Mouse (Mus musculus) stomach, embryonic 14.5 days (tissue): Measurements from ENCODE around the gene Gsdme. TPM values are rescaled to one million over a fixed set of nuclear protein-coding genes. Genes with fewer than 3 reads are reported as not detected.

Experiments used
- ATAC-seq: fragments of 200-750 bp; cut with Nextera tagmentation; 2 replicates; pipeline ENCODE4 v1.8.0; 2017; ENCODE audit warnings: low read depth, moderate TSS enrichment; ENCODE audit not compliant: insufficient number of reproducible peaks, insufficient read depth, low FRiP score
- H3K27ac ChIP-seq: fragments of 300-500 bp; sonication (generic); 2 replicates; pipeline ENCODE4 v1.5.1; 2014; ENCODE audit warnings: mild to moderate bottlenecking, low read length, moderate library complexity, mixed read lengths
- H3K27me3 ChIP-seq: fragments of 300-500 bp; sonication (generic); 2 replicates; pipeline ENCODE4 v1.6.1; 2014; ENCODE audit warnings: low read length, control low read depth, mixed read lengths; ENCODE audit not compliant: control insufficient read depth, insufficient read depth
- H3K36me3 ChIP-seq: fragments of 300-500 bp; sonication (generic); 2 replicates; pipeline ENCODE4 v1.6.1; 2014; ENCODE audit warnings: mild to moderate bottlenecking, control low read depth, low read length, moderate library complexity, mixed read lengths; ENCODE audit not compliant: control insufficient read depth, insufficient read depth
- H3K4me1 ChIP-seq: fragments of 300-500 bp; sonication (generic); 2 replicates; pipeline ENCODE4 v1.6.1; 2014; ENCODE audit warnings: low read length, control low read depth, mixed read lengths; ENCODE audit not compliant: control insufficient read depth, insufficient read depth
- H3K4me2 ChIP-seq: fragments of 300-500 bp; sonication (generic); replicated peaks from 2 replicates; pipeline ENCODE4 v1.6.1; 2014; ENCODE audit warnings: low read depth, low read length, control low read depth
- H3K4me3 ChIP-seq: fragments of 300-500 bp; sonication (generic); 2 replicates; pipeline ENCODE4 v1.5.1; 2014; ENCODE audit warnings: low read depth, low read length, control low read depth
- H3K9ac ChIP-seq: fragments of 300-500 bp; sonication (generic); replicated peaks from 2 replicates; pipeline ENCODE4 v1.6.1; 2014; ENCODE audit warnings: low read depth, mild to moderate bottlenecking, control low read depth, low read length, moderate library complexity, mixed read lengths
- H3K9me3 ChIP-seq: fragments of 300-500 bp; sonication (generic); 2 replicates; pipeline ENCODE4 v1.6.1; 2016; ENCODE audit warnings: low read depth, low read length, control low read depth; ENCODE audit not compliant: control insufficient read depth
- WGBS: fragments of 180-500 bp; shearing (Covaris S2); extraction: QIAGEN DNeasy Blood & Tissue Kit; methylation state at CpG from one replicate; pipeline ENCODE4 v1.1.7; 2014; 5-methylcytosine and 5-hydroxymethylcytosine counted together
- polyA plus RNA-seq: library from polyadenylated mRNA; unstranded; fragments of >200 nt; fragmentation: Nextera tagmentation; extraction: Ambion mirVana; gene quantifications from 2 replicates; pipeline ENCODE4 v1.2.1, GENCODE M21; 2014

The Gsdme gene
- polyA plus RNA-seq, 1 experiment from 2014 or later, result 38.6 TPM

DNA sequence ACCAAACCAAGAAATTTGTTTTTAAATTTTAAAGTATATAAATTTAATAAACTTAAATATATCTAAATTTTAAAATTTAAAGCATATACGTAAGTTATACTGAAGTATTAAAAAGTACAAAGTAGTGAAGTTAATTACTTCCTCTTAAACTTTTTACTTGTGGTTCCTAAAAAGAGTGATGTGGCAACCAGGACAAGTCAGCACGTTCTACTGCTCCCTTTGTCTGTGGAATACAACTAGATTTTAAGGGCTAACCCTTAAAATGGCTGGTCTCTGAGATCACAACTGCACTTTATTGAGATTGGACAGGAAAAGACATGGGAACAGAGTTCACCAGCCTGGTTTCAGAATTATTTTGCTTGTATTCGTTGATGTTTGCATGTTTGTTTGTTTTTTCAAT is 100.6 kb downstream of the Gsdme start:
- Histone ChIP-seq H3K27ac (no peak overlapping the region), H3K4me3 (no peak overlapping the region), H3K36me3 (no peaks in the 10 kb centered on the region), H3K27me3 (no peaks in the 10 kb centered on the region), H3K9ac (no peak overlapping the region), H3K4me2 (no peak overlapping the region), H3K4me1 (no peaks in the 10 kb centered on the region), H3K9me3 (no peaks in the 10 kb centered on the region)
- no peak for ATAC-seq
- 90% methylated on average over 3 of the region's 3 CpGs for WGBS

DNA sequence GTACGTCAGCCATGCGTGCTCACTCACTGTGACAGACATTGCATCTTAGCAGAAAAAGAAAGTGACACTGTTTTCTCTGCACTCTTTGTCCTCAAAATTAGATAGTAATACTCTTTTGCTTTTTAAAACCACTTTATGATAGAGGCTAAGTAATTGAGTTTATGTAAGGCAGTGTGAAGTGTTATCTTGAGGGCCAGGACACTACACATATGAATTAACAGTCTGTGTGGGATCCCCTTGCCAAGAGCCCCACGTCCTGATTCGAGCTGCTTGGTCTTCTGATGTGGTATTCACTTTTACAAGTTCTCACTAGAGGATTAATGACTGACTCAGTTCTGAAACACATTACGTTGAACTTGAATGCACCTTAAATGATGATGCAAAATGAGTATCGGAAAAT is 103.8 kb downstream of the Gsdme start:
- Histone ChIP-seq H3K9ac (no peak overlapping the region), H3K36me3 (no peaks in the 10 kb centered on the region), H3K4me3 (no peak overlapping the region), H3K4me1 (no peaks in the 10 kb centered on the region), H3K4me2 (no peak overlapping the region), H3K27ac (no peak overlapping the region), H3K9me3 (no peaks in the 10 kb centered on the region), H3K27me3 (no peaks in the 10 kb centered on the region)
- WGBS, result 92% methylated on average over 6 of the region's 6 CpGs
- no peak for ATAC-seq

DNA sequence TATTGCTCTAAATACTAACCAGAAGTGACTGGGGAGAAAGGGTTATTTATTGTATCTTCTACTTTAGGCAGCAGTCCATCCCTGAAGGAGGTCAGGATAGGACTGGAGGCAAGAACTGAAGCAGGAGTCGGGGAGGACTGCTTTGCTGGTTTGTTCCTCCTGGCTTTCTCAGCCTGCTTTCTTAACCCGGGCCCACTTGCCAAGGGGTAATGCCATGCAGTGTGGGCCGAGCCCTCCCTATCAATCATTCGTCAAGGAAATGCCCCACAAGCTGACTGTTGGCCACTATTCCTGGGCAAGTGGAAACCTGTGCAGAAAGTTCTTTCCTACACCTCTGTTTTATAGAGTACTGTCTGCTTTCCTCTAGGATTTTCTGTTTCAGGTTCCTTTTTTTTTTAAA is 114.3 kb downstream of the Gsdme start:
- Histone ChIP-seq H3K4me1 (no peaks in the 10 kb centered on the region), H3K4me3 (no peak overlapping the region), H3K9me3 (no peaks in the 10 kb centered on the region), H3K27me3 (no peaks in the 10 kb centered on the region), H3K27ac (no peak overlapping the region), H3K36me3 (no peaks in the 10 kb centered on the region; the same call in 1 of the 2 replicates), H3K4me2 (no peak overlapping the region), H3K9ac (no peak overlapping the region)
- ATAC-seq, result no peak
- WGBS, result 88% methylated on average over 4 of the region's 4 CpGs

DNA sequence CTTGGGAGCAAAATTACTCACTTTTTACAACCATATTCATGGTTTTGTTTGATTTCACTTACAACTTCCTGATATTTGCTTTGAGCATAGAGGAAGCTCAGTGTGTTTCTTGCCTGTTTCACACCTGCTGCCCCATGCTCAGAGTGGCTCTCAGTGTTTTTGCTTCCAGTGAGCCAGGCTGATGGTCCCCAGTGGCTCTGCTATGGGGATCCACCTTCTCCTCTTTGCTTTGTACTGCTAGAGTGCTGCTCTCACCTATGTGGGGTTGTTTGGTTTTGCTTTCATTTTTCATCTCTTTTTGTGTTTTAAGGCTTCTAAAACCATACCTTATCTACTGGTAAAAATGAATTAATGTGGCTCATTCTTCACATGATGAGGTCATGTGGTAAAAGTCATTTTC is 117.5 kb downstream of the Gsdme start:
- no peaks in the 10 kb centered on the region for H3K9me3 ChIP-seq
- H3K9ac ChIP-seq, result no peak overlapping the region
- no peak for ATAC-seq
- H3K4me1 ChIP-seq, result no peaks in the 10 kb centered on the region
- no peak overlapping the region for H3K4me2 ChIP-seq
- no peak overlapping the region for H3K4me3 ChIP-seq
- H3K36me3 ChIP-seq, result no peaks in the 10 kb centered on the region; the same call in 1 of the 2 replicates
- no peaks in the 10 kb centered on the region for H3K27me3 ChIP-seq
- no peak overlapping the region for H3K27ac ChIP-seq

DNA sequence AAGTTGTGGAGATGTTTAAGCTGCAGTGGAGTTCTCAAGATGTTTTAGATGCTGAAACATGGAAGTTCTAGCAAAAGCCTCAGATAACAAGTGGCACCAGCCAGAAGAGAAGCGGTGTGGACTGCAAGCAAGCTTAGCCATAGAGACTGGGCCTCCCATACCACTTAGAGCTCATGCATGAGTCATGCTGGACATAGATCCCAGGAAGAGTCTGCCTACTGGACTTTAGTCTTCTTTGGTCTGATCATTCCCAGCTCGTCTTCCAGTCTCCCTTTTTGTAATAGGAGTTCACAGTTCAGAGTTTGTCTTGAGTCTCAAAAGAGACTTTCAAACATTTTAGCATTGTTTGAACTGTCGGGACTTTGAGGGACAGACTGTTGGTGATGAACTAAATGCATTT is 124.1 kb downstream of the Gsdme start:
- Histone ChIP-seq H3K9me3 (no peaks in the 10 kb centered on the region), H3K4me1 (no peaks in the 10 kb centered on the region), H3K36me3 (no peaks in the 10 kb centered on the region), H3K27me3 (no peaks in the 10 kb centered on the region), H3K4me3 (no peak overlapping the region), H3K9ac (no peak overlapping the region), H3K4me2 (no peak overlapping the region), H3K27ac (no peak overlapping the region)
- no peak for ATAC-seq
- 85% methylated on average over 3 of the region's 3 CpGs for WGBS

Other genes starting within 250 kb of the Gsdme start
- 59.2 and 67.1 TPM in 2 replicates for gene Mpp6, start 153.6 kb downstream of the Gsdme start, polyA plus RNA-seq
- 13.3 and 16.7 TPM in 2 replicates for gene Osbpl3, start 192.3 kb upstream of the Gsdme start, polyA plus RNA-seq